Mouse (Mus musculus) bone marrow, adult 2 months (tissue): ENCODE measurements around the gene Pir. TPM values are rescaled to one million over a fixed set of nuclear protein-coding genes. Genes with fewer than 3 reads are reported as not detected.

Experiments used
- H3K27ac ChIP-seq: fragments of 200-500 bp; 2 replicates; pipeline ENCODE4 v1.5.1; 2012; ENCODE audit warnings: low read depth, mild to moderate bottlenecking, control low read depth, inconsistent platforms, low read length; ENCODE audit not compliant: control insufficient read depth, poor library complexity, insufficient read depth
- H3K4me1 ChIP-seq: fragments of 200-500 bp; 2 replicates; pipeline ENCODE4 v1.6.1; 2011; ENCODE audit warnings: low read length; ENCODE audit not compliant: control insufficient read depth, insufficient read depth
- H3K4me3 ChIP-seq: fragments of 200-500 bp; replicated peaks from 2 replicates; pipeline ENCODE3; 2011; ENCODE audit warnings: mild to moderate bottlenecking, low read depth, low read length, control low read depth; ENCODE audit not compliant: control insufficient read depth
- CTCF ChIP-seq: fragments of 200-500 bp; IDR thresholded peaks from 2 replicates; pipeline ENCODE4 v1.5.1; 2011; ENCODE audit warnings: low read length, control low read depth; ENCODE audit not compliant: control insufficient read depth, insufficient read depth
- POLR2A ChIP-seq: fragments of 200-500 bp; IDR thresholded peaks from 2 replicates; pipeline ENCODE4 v1.6.1; 2011; ENCODE audit warnings: low read depth, mild to moderate bottlenecking, control low read depth, low read length, borderline replicate concordance; ENCODE audit not compliant: control insufficient read depth
- WGBS: fragments of 180-500 bp; shearing (Covaris S2); methylation state at CpG from one replicate; pipeline ENCODE4 v1.1.7; 2018; 5-methylcytosine and 5-hydroxymethylcytosine counted together
- polyA plus RNA-seq: library from polyadenylated mRNA; stranded (reverse); fragments of >200 nt; gene quantifications from 2 replicates; pipeline ENCODE4 v1.2.4, GENCODE M21; 2011; ENCODE audit warnings: low replicate concordance; ENCODE audit not compliant: missing spikeins, insufficient read depth, insufficient read length

Gene Pir
- polyA plus RNA-seq, 1 experiment, result 3.0 TPM

- WGBS, result 80% methylated on average over 4 of the region's 4 CpGs
- Histone ChIP-seq H3K4me3 (no peak overlapping the region), H3K27ac (no peak overlapping the region), H3K4me1 (no peaks in the 10 kb centered on the region)
- TF ChIP-seq CTCF (no peak), POLR2A (no peak)
Measured at GRCm38 (mm10) chrX:164394091-164394490, 124.9 kb downstream of the Pir start.

DNA sequence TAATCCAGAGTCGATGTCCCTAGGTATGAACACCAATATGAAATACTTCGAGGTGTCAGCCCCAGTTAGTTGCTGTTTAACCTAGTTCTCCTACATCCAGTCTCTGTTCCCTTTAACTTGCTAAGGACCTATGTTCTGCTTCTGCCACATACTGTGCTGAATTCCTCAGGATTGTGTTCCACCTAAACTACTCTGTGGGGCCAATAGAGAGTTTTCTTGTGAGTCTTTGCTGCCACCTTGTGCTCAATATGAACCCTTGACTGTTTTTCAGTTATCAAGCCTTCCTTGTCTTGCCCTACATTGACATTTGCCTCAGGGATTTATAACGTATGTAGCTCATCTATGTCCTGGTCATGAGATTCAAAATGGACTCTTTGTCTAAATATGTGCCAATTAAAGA, 129.3 kb downstream of the Pir start:
- H3K4me1 ChIP-seq, result no peaks in the 10 kb centered on the region
- TF ChIP-seq CTCF, result no peak
- TF ChIP-seq POLR2A, result no peak
- no peak overlapping the region for H3K27ac ChIP-seq
- H3K4me3 ChIP-seq, result no peak overlapping the region
- WGBS, result 52% methylated on average over 3 of the region's 3 CpGs

GRCm38 (mm10) chrX:164405080-164405649, 136.0 kb downstream of the Pir start:
- Histone ChIP-seq H3K27ac (no peak overlapping the region), H3K4me3 (no peak overlapping the region), H3K4me1 (no peaks in the 10 kb centered on the region)
- TF ChIP-seq POLR2A (no peak), CTCF (no peak)

GRCm38 (mm10) chrX:164406133-164407022, 137.2 kb downstream of the Pir start:
- H3K4me1 ChIP-seq, result no peaks in the 10 kb centered on the region
- TF ChIP-seq POLR2A (no peak), CTCF (no peak)
- 59% methylated on average over 9 of the region's 9 CpGs for WGBS
- no peak overlapping the region for H3K27ac ChIP-seq
- no peak overlapping the region for H3K4me3 ChIP-seq

DNA sequence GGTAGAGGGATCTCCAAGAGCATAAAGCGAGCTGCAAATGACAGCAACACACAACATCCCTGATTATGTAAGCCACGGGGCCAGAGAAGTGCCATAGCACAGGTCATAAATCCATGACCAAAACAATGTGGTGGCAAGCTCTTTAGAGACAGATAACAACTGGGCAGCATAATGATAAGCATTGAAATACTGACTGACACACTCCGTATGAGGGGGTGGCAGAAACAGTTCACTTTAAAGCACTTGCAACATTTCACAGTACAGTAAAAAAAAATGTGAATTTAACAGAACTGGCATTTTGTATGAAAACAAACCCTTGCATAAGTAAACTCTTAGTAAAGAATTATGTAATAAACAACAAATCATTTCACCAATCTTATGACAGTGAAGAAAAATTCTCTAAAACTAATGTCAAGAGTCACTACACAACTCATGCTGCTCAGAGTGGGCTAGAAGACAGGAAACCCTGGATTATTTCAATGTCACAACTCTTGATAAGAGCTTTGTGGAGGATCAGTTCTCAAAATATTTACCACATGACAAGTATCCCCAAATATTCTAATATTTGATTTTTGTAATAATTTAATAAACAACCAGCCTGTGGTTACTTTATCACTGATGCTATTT, 139.2 kb downstream of the Pir start:
- H3K4me1 ChIP-seq, result no peaks in the 10 kb centered on the region
- TF ChIP-seq CTCF, result no peak
- TF ChIP-seq POLR2A, result no peak
- no peak overlapping the region for H3K4me3 ChIP-seq
- no peak overlapping the region for H3K27ac ChIP-seq
- 56% methylated on average over 3 of the region's 3 CpGs for WGBS

DNA sequence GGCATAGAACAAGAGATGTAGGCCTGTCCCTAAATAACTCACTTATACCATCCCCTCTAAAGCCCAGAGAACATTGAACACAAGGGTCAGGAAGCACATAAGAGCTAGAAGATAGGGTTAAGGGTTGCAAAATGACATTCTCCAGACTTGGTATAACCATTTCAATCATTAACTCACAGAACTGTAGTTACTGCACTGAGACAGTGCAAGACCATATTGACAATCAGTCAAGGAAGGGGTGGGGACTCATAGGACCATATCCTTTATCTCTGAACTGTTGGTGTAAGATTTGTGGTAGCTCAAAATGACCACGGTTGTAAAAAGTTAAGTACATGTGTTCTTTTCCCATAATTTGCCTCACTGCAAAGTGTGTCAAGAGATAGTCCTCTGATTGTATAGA, 141.4 kb downstream of the Pir start:
- WGBS, result 59% methylated on average over 1 of the region's 1 CpGs
- Histone ChIP-seq H3K27ac (no peak overlapping the region), H3K4me1 (no peaks in the 10 kb centered on the region), H3K4me3 (no peak overlapping the region)
- no peak for TF ChIP-seq POLR2A

DNA sequence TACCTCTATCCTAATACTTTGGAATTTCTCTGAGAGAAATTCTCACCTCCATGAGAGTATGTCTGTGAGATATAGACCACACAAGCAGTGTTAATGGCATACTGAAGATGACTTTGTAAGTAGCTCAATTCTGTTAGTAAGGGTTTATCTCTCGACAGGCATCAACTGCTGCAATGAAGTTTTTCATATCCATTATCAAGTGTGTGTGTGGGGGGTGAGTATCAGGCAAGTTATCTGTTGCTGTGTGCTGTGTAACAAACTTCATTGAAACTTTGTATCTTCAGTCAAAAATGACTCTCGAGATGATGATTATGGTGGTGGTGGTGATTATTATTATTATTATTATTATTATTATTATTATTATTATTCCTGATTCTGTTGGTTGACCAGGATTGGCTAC, 147.6 kb downstream of the Pir start:
- 59% methylated on average over 2 of the region's 2 CpGs for WGBS
- TF ChIP-seq CTCF (no peak), POLR2A (no peak)
- H3K4me1 ChIP-seq, result no peaks in the 10 kb centered on the region
- H3K27ac ChIP-seq, result no peak overlapping the region
- no peak overlapping the region for H3K4me3 ChIP-seq

GRCm38 (mm10) chrX:164418008-164418407, 148.8 kb downstream of the Pir start:
- H3K27ac ChIP-seq, result no peak overlapping the region
- no peak for TF ChIP-seq CTCF
- TF ChIP-seq POLR2A, result no peak
- H3K4me1 ChIP-seq, result no peaks in the 10 kb centered on the region
- H3K4me3 ChIP-seq, result no peak overlapping the region
